Mouse (Mus musculus): Measurements from ENCODE around the gene Gng7. TPM values are rescaled to one million over a fixed set of nuclear protein-coding genes. Genes with fewer than 3 reads are reported as not detected.

Gng7 gene
- total and polyA plus RNA-seq, 3 experiments: 0.50 to 0.68 (median 0.63) TPM

- intact Hi-C loops (cut with DNase I): no loop called here
- H3K36me3 ChIP-seq (ENCODE audit: control insufficient read depth, insufficient read depth, low read length): no peaks in the 10 kb centered on the region
- H3K27me3 ChIP-seq (ENCODE audit: control insufficient read depth, insufficient read depth, low read length): no peaks in the 10 kb centered on the region; the same call in 1 of the 2 replicates
- peak overlapping the region; percentile 25 for H3K9ac ChIP-seq (ENCODE audit: low read depth, low read length)
- peak in 1 of 2 experiments; percentile 20 for DNase-seq
- peaks cover 10% of the 10 kb centered on the region for H3K4me1 ChIP-seq (ENCODE audit: control insufficient read depth, insufficient read depth, low read length)
- 20% methylated on average over 26 of the region's 26 CpGs for WGBS
- no peak for TF ChIP-seq EP300 (IDR thresholded peaks at IDR 0.05; ENCODE audit: insufficient read depth, low read depth, low read length)
- TF ChIP-seq POLR2A (IDR thresholded peaks at IDR 0.05; ENCODE audit: insufficient read depth, low read depth, low read length): no peak
- no peak for TF ChIP-seq CTCF (IDR thresholded peaks at IDR 0.05)
- peak overlapping the region; percentile 83 for H3K27ac ChIP-seq
- H3K4me3 ChIP-seq: peak overlapping the region; percentile 9; the same call in 1 of the 2 replicates
- H3K79me2 ChIP-seq (replicated peaks; ENCODE audit: control insufficient read depth, insufficient read depth, low read length): no peaks in the 10 kb centered on the region
Observed at GRCm38 (mm10) chr10:80931695-80932094, 83.0 kb downstream of the Gng7 start.

- Histone ChIP-seq H3K27me3 (ENCODE audit: control insufficient read depth, insufficient read depth, low read length) (no peaks in the 10 kb centered on the region; the same call in 1 of the 2 replicates), H3K4me1 (ENCODE audit: control insufficient read depth, insufficient read depth, low read length) (peaks cover 10% of the 10 kb centered on the region), H3K27ac (peak overlapping the region; percentile 94), H3K4me3 (peak overlapping the region; percentile 66), H3K79me2 (replicated peaks; ENCODE audit: control insufficient read depth, insufficient read depth, low read length) (no peaks in the 10 kb centered on the region), H3K9ac (ENCODE audit: low read depth, low read length) (peak overlapping the region; percentile 96), H3K36me3 (ENCODE audit: control insufficient read depth, insufficient read depth, low read length) (no peaks in the 10 kb centered on the region)
- intact Hi-C loops (cut with DNase I): no loop called here
- WGBS: 29% methylated on average over 14 of the region's 14 CpGs
- DNase-seq: peak in 1 of 2 experiments; percentile 78
- TF ChIP-seq CTCF (IDR thresholded peaks at IDR 0.05) (no peak), EP300 (IDR thresholded peaks at IDR 0.05; ENCODE audit: insufficient read depth, low read depth, low read length) (0 out of 2 replicates have a peak, but pooled peaks have one; percentile 37), POLR2A (IDR thresholded peaks at IDR 0.05; ENCODE audit: insufficient read depth, low read depth, low read length) (peak; percentile 18; the same call in 1 of the 2 replicates)
Observed at GRCm38 (mm10) chr10:80931153-80931671, 83.5 kb downstream of the Gng7 start.

GRCm38 (mm10) chr10:80930361-80931152, 84.2 kb downstream of the Gng7 start:
- H3K4me1 ChIP-seq (ENCODE audit: control insufficient read depth, insufficient read depth, low read length): peaks cover 7% of the 10 kb centered on the region
- peak overlapping the region; percentile 66 for H3K4me3 ChIP-seq
- H3K27me3 ChIP-seq (ENCODE audit: control insufficient read depth, insufficient read depth, low read length): no peaks in the 10 kb centered on the region; the same call in 1 of the 2 replicates
- TF ChIP-seq EP300 (IDR thresholded peaks at IDR 0.05; ENCODE audit: insufficient read depth, low read depth, low read length) (no peak), CTCF (IDR thresholded peaks at IDR 0.05) (no peak)
- intact Hi-C loops (cut with DNase I): no loop called here
- H3K9ac ChIP-seq (ENCODE audit: low read depth, low read length): peak overlapping the region; percentile 96
- H3K79me2 ChIP-seq (replicated peaks; ENCODE audit: control insufficient read depth, insufficient read depth, low read length): no peaks in the 10 kb centered on the region
- WGBS: 2% methylated on average over 45 of the region's 45 CpGs
- peak; percentile 62 to 71 for DNase-seq
- H3K36me3 ChIP-seq (ENCODE audit: control insufficient read depth, insufficient read depth, low read length): no peaks in the 10 kb centered on the region
- H3K27ac ChIP-seq: peak overlapping the region; percentile 94

- peak within 1 kb of the TSS; percentile 68 for H3K4me3 ChIP-seq
- DNase-seq: peak; percentile 97 to 99
- no peaks in the 10 kb centered on the region; the same call in 1 of the 2 replicates for H3K27me3 ChIP-seq (ENCODE audit: control insufficient read depth, insufficient read depth, low read length)
- WGBS: under 1% methylated on average over 56 of the region's 56 CpGs
- H3K4me1 ChIP-seq (ENCODE audit: control insufficient read depth, insufficient read depth, low read length): peaks cover 7% of the 10 kb centered on the region
- intact Hi-C loops (cut with DNase I): loop anchor here (5.0 kb wide), 1 partner anchor 248 kb away; the partner anchor contains the start of gene Eef2
- TF ChIP-seq EP300 (IDR thresholded peaks at IDR 0.05; ENCODE audit: insufficient read depth, low read depth, low read length) (peak; percentile 87), POLR2A (IDR thresholded peaks at IDR 0.05; ENCODE audit: insufficient read depth, low read depth, low read length) (peak; percentile 100), CTCF (IDR thresholded peaks at IDR 0.05) (no peak)
- no peaks in the 10 kb centered on the region for H3K79me2 ChIP-seq (replicated peaks; ENCODE audit: control insufficient read depth, insufficient read depth, low read length)
- peak within 1 kb of the TSS; percentile 94 for H3K27ac ChIP-seq
- no peaks in the 10 kb centered on the region for H3K36me3 ChIP-seq (ENCODE audit: control insufficient read depth, insufficient read depth, low read length)
- H3K9ac ChIP-seq (ENCODE audit: low read depth, low read length): peak within 1 kb of the TSS; percentile 96
Observed at GRCm38 (mm10) chr10:80929299-80930226, 85.2 kb downstream of the Gng7 start, which contains the start of gene Gadd45b. Gadd45b (plus strand) TSS chr10:80930073.

- peak overlapping the region; percentile 92 for H3K27ac ChIP-seq
- H3K27me3 ChIP-seq (ENCODE audit: control insufficient read depth, insufficient read depth, low read length): no peaks in the 10 kb centered on the region; the same call in 1 of the 2 replicates
- intact Hi-C loops (cut with DNase I): loop anchor here (1.0 to 5.0 kb wide), 4 partner anchors 27 to 249 kb away; partner anchors contain the start of gene Eef2
- under 1% methylated on average over 48 of the region's 48 CpGs for WGBS
- H3K9ac ChIP-seq (ENCODE audit: low read depth, low read length): peak overlapping the region; percentile 79
- peaks cover 4% of the 10 kb centered on the region for H3K4me1 ChIP-seq (ENCODE audit: control insufficient read depth, insufficient read depth, low read length)
- peak; percentile 92 to 94 for DNase-seq
- no peaks in the 10 kb centered on the region for H3K36me3 ChIP-seq (ENCODE audit: control insufficient read depth, insufficient read depth, low read length)
- peak overlapping the region; percentile 68 for H3K4me3 ChIP-seq
- TF ChIP-seq CTCF (IDR thresholded peaks at IDR 0.05) (peak; percentile 74), EP300 (IDR thresholded peaks at IDR 0.05; ENCODE audit: insufficient read depth, low read depth, low read length) (peak; percentile 91; the same call in 1 of the 2 replicates), POLR2A (IDR thresholded peaks at IDR 0.05; ENCODE audit: insufficient read depth, low read depth, low read length) (no peak)
- H3K79me2 ChIP-seq (replicated peaks; ENCODE audit: control insufficient read depth, insufficient read depth, low read length): no peaks in the 10 kb centered on the region
Observed at GRCm38 (mm10) chr10:80928586-80929298, 86.0 kb downstream of the Gng7 start.
